Mouse (Mus musculus) cortical plate, adult 2 months (tissue): ENCODE results near the gene Ttf2.

Source experiments
- CTCF ChIP-seq: fragments of 200-500 bp; IDR thresholded peaks from 2 replicates; pipeline ENCODE4 v1.5.1; 2011; ENCODE audit warnings: mild to moderate bottlenecking, control low read depth, low read length; ENCODE audit not compliant: insufficient read depth; ENCODE audit errors: extremely low read depth
- POLR2A ChIP-seq: fragments of 200-500 bp; IDR thresholded peaks from 2 replicates; pipeline ENCODE4 v1.6.1; 2011; ENCODE audit warnings: mild to moderate bottlenecking, low read length, control low read depth; ENCODE audit not compliant: insufficient read depth; ENCODE audit errors: extremely low read depth

DNA sequence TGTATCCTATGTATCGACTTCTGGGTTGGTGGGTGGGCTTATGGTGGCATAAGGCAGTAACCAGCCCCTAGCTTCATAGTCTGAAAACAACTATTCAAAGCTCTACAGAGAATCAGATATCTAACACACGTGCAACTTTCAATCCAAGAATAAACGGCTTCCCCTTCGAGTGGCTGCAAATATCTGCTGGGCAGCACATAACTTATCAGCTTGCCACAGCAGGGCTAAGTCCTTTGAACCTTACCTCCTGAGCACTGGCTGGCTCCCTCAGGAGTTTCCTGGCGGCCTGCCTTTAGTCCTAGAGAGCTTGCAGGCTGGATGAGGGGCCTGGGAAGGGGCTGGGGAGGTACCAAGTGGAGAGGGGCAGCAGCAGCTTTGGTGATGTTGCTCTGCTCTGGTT is 8.5 kb downstream of the Ttf2 start:
- TF ChIP-seq POLR2A (no peak), CTCF (no peak)
